Mouse (Mus musculus): Measurements from ENCODE around the gene Ahnak.

Gene Ahnak

GRCm38 (mm10) chr19:8974638-8975037 is 14.4 kb upstream of the Ahnak start:
- no peak for DNase-seq

- no peak for DNase-seq
Observed at GRCm38 (mm10) chr19:8975491-8975890, 13.6 kb upstream of the Ahnak start.

- DNase-seq, result peak; percentile 67 to 78
Observed at GRCm38 (mm10) chr19:8976535-8976934, 12.5 kb upstream of the Ahnak start.

- no peak for DNase-seq
Observed at GRCm38 (mm10) chr19:8980771-8981170, 8.3 kb upstream of the Ahnak start.

GRCm38 (mm10) chr19:8981450-8982168 is 7.5 kb upstream of the Ahnak start:
- DNase-seq, result peak in 1 of 2 experiments; percentile 29

GRCm38 (mm10) chr19:8982303-8983149 is 6.6 kb upstream of the Ahnak start:
- DNase-seq, result no peak

GRCm38 (mm10) chr19:8983150-8983650 is 5.9 kb upstream of the Ahnak start:
- DNase-seq, result no peak

GRCm38 (mm10) chr19:8984255-8984868 is 4.7 kb upstream of the Ahnak start:
- no peak for DNase-seq

- DNase-seq, result no peak
Observed at GRCm38 (mm10) chr19:8985891-8986290, 3.2 kb upstream of the Ahnak start.

GRCm38 (mm10) chr19:8987816-8988215 is 1.3 kb upstream of the Ahnak start:
- DNase-seq, result no peak

GRCm38 (mm10) chr19:8988346-8989065 is 578 bp upstream of the Ahnak start:
- no peak for DNase-seq

GRCm38 (mm10) chr19:8989567-8990431 is 715 bp downstream of the Ahnak start:
- DNase-seq, result peak in 1 of 2 experiments; percentile 51

GRCm38 (mm10) chr19:8990432-8991102 is 1.5 kb downstream of the Ahnak start:
- DNase-seq, result peak in 1 of 2 experiments; percentile 24

GRCm38 (mm10) chr19:8991245-8991870 is 2.3 kb downstream of the Ahnak start:
- DNase-seq, result no peak

- DNase-seq, result peak in 1 of 2 experiments; percentile 26
Observed at GRCm38 (mm10) chr19:8991871-8992735, 3.0 kb downstream of the Ahnak start.

- DNase-seq, result peak; percentile 72 to 85
Observed at GRCm38 (mm10) chr19:8992769-8993624, 3.9 kb downstream of the Ahnak start.

GRCm38 (mm10) chr19:8993625-8993912 is 4.5 kb downstream of the Ahnak start:
- no peak for DNase-seq

- no peak for DNase-seq
Observed at GRCm38 (mm10) chr19:8994813-8995607, 5.9 kb downstream of the Ahnak start.

All from cerebellum, postnatal 25 days (tissue).